Mouse (Mus musculus): ENCODE results near the gene Oser1. TPM values are rescaled to one million over a fixed set of nuclear protein-coding genes. Genes with fewer than 3 reads are reported as not detected.

Oser1 gene
- total RNA-seq, 2 experiments from 2014 or later = 76.0 to 101 TPM

- ATAC-seq (replicated peaks; ENCODE audit: poor library complexity, severe bottlenecking) = no peak
Measured at GRCm38 (mm10) chr2:163362940-163363921, 61.3 kb downstream of the Oser1 start.

GRCm38 (mm10) chr2:163360858-163361623 lies 63.5 kb downstream of the Oser1 start:
- no peak for ATAC-seq (replicated peaks; ENCODE audit: poor library complexity, severe bottlenecking)

GRCm38 (mm10) chr2:163359253-163359652 lies 65.2 kb downstream of the Oser1 start:
- ATAC-seq (replicated peaks; ENCODE audit: poor library complexity, severe bottlenecking) = no peak

GRCm38 (mm10) chr2:163358662-163359061 lies 65.8 kb downstream of the Oser1 start:
- no peak for ATAC-seq (replicated peaks; ENCODE audit: poor library complexity, severe bottlenecking)

- no peak for ATAC-seq (replicated peaks; ENCODE audit: poor library complexity, severe bottlenecking)
Measured at GRCm38 (mm10) chr2:163356113-163356840, 68.2 kb downstream of the Oser1 start.

Other genes starting within 250 kb of the Oser1 start
- gene Tox2, start 221.6 kb downstream of the Oser1 start, total RNA-seq (2014; fragmentation: Nextera tagmentation) = not detected in 2 replicates
- not detected in 2 replicates for gene Tox2, start 221.6 kb downstream of the Oser1 start, total RNA-seq (2017)
- gene Jph2, start 26.7 kb downstream of the Oser1 start, total RNA-seq (2014; fragmentation: Nextera tagmentation) = not detected in 2 replicates
- gene Jph2, start 26.7 kb downstream of the Oser1 start, total RNA-seq (2017) = not detected in 2 replicates
- gene Gdap1l1, start 13.8 kb upstream of the Oser1 start, total RNA-seq (2014; fragmentation: Nextera tagmentation) = not detected in 2 replicates
- gene Gdap1l1, start 13.8 kb upstream of the Oser1 start, total RNA-seq (2017) = not detected in 2 replicates
- 2.7 and 2.9 TPM in 2 replicates for gene Fitm2, start 47.9 kb upstream of the Oser1 start, total RNA-seq (2014; fragmentation: Nextera tagmentation)
- gene Fitm2, start 47.9 kb upstream of the Oser1 start, total RNA-seq (2017) = 5.4 and 6.0 TPM in 2 replicates
- gene R3hdml, start 67.6 kb upstream of the Oser1 start, total RNA-seq (2014; fragmentation: Nextera tagmentation) = not detected in 2 replicates
- gene R3hdml, start 67.6 kb upstream of the Oser1 start, total RNA-seq (2017) = not detected in 2 replicates
- 0.37 and 1.6 TPM in 2 replicates for gene Hnf4a, start 82.1 kb upstream of the Oser1 start, total RNA-seq (2014; fragmentation: Nextera tagmentation)
- 0.15 and 0.30 TPM in 2 replicates for gene Hnf4a, start 82.1 kb upstream of the Oser1 start, total RNA-seq (2017)
- 21.1 and 21.8 TPM in 2 replicates for gene Ttpal, start 177.6 kb upstream of the Oser1 start, total RNA-seq (2014; fragmentation: Nextera tagmentation)
- gene Ttpal, start 177.6 kb upstream of the Oser1 start, total RNA-seq (2017) = 12.7 and 13.3 TPM in 2 replicates
- 505 and 572 TPM in 2 replicates for gene Serinc3, start 220.4 kb upstream of the Oser1 start, total RNA-seq (2014; fragmentation: Nextera tagmentation)
- gene Serinc3, start 220.4 kb upstream of the Oser1 start, total RNA-seq (2017) = 503 and 505 TPM in 2 replicates
- 89.1 and 89.4 TPM in 2 replicates for gene Pkig, start 233.7 kb upstream of the Oser1 start, total RNA-seq (2014; fragmentation: Nextera tagmentation)
- 52.2 and 65.1 TPM in 2 replicates for gene Pkig, start 233.7 kb upstream of the Oser1 start, total RNA-seq (2017)

Measured in granulocyte monocyte progenitor cell, adult 5-6 weeks (primary cell).